In the genomic region with DNA sequence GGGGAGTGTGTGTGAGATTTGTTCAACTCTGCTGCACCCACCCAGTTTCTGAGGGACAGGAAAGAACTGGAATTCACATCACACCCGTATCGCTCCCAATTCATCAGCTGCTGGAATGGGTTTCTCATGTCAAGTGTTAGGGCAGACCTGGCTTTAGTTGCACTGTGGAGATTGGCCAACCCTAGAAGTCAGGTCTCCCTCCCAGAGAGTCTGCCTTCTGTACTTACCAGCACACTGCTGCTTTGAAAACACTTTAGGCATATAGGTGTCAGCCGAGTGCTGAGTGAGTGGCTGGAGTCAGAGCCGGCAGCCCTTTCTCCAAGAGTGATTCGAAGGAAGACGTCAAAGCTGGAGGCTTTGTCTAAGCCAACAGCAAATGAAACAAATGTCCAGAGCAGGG, we compare ENCODE assay signal across 40 mouse cellular contexts. TPM values are rescaled to one million over a fixed set of nuclear protein-coding genes. Genes with fewer than 3 reads are reported as not detected.
DNase-seq lines count a peak whose midpoint lies in the region; ATAC-seq and TF ChIP-seq lines count a peak whose summit lies in the region.
"Had no signal": no experiment of that assay in that cellular context is flagged by ENCODE, and none has a peak within 500 bp of the region (broad histone marks: within the 10 kb centered on the region; RNA-seq: fewer than 3 reads in every experiment).

No protein-coding gene starts in this region.

- TF ChIP-seq POLR2A in cerebellum, adult 2 months (IDR thresholded peaks at IDR 0.05; ENCODE audit: borderline replicate concordance, insufficient read depth, low read length): no peak

- no peaks in the 10 kb centered on the region for H3K9me3 ChIP-seq in heart, embryonic 14.5 days (ENCODE audit: control insufficient read depth, low read length)
- H3K9me3 ChIP-seq in hindbrain, embryonic 16.5 days (ENCODE audit: control insufficient read depth, low read length): no peaks in the 10 kb centered on the region
- H3K9me3 ChIP-seq: embryonic facial prominence, embryonic 13.5 days; forebrain, embryonic 12.5 days; hindbrain, embryonic 10.5 days; intestine, embryonic 15.5 days; liver, embryonic 13.5 days; midbrain, embryonic 13.5 days; neural tube, embryonic 13.5 days had no signal

- no peak for TF ChIP-seq CTCF in cerebellum, adult 2 months (IDR thresholded peaks at IDR 0.05; ENCODE audit: borderline replicate concordance, insufficient read depth, low read depth, low read length)

- 5% methylated on average over 6 of the region's 6 CpGs for WGBS in cerebellum, adult 2 months
- WGBS in heart, embryonic 14.5 days: 29% methylated on average over 6 of the region's 6 CpGs
- WGBS in hindbrain, embryonic 16.5 days: 80% methylated on average over 6 of the region's 6 CpGs

- no peak overlapping the region for H3K9ac ChIP-seq in heart, embryonic 14.5 days (ENCODE audit: low read length)
- no peak overlapping the region for H3K9ac ChIP-seq in hindbrain, embryonic 16.5 days (ENCODE audit: low read depth, low read length)
- H3K9ac ChIP-seq: embryonic facial prominence, embryonic 13.5 days; forebrain, embryonic 12.5 days; forebrain, postnatal 0 days; intestine, embryonic 15.5 days; liver, embryonic 13.5 days; midbrain, embryonic 13.5 days; neural tube, embryonic 13.5 days had no signal

- peak overlapping the region; percentile 66 for H3K27ac ChIP-seq in cerebellum, adult 2 months (ENCODE audit: insufficient read depth, low read length)
- H3K27ac ChIP-seq in heart, embryonic 14.5 days (replicated peaks in 1 of 2; ENCODE audit: control insufficient read depth in 1 of 2, insufficient read depth in 1 of 2, low read depth in 2 of 2, low read length in 2 of 2): peak overlapping the region; percentile 7 to 24; a peak in 3 of 4 replicates
- no peak overlapping the region for H3K27ac ChIP-seq in hindbrain, embryonic 16.5 days (ENCODE audit: low read depth, low read length)
- H3K27ac ChIP-seq: embryonic facial prominence, embryonic 13.5 days; forebrain, embryonic 12.5 days; hindbrain, embryonic 10.5 days; hindbrain, postnatal 0 days; intestine, embryonic 15.5 days; liver, embryonic 13.5 days; macrophage; midbrain, embryonic 13.5 days; neural tube, embryonic 13.5 days; stomach, postnatal 0 days had no signal

- H3K4me1 ChIP-seq in cerebellum, adult 2 months (ENCODE audit: control insufficient read depth, insufficient read depth, low read length): peaks cover 64% of the 10 kb centered on the region
- H3K4me1 ChIP-seq in heart, embryonic 14.5 days (ENCODE audit: control insufficient read depth in 2 of 2, insufficient read depth in 2 of 2, low read length in 2 of 2): peaks cover 12 to 26% of the 10 kb centered on the region in 2 experiments
- no peaks in the 10 kb centered on the region for H3K4me1 ChIP-seq in hindbrain, embryonic 16.5 days (ENCODE audit: control insufficient read depth, insufficient read depth, low read depth, low read length)
- H3K4me1 ChIP-seq: embryonic facial prominence, embryonic 13.5 days; forebrain, embryonic 12.5 days; hindbrain, embryonic 10.5 days; intestine, embryonic 15.5 days; liver, embryonic 13.5 days; midbrain, embryonic 13.5 days; neural tube, embryonic 13.5 days had no signal

- peak; percentile 70 to 80 for DNase-seq in cerebellum, adult 2 months
- DNase-seq in cerebellum, postnatal 4 days (ENCODE audit: low spot score in 2 of 2): no peak
- DNase-seq in heart, adult 18-20 months: no peak
- peak; percentile 59 for DNase-seq in cerebellum, adult 8-10 months
- DNase-seq in cerebellum, postnatal 25 days: peak; percentile 66 to 74
- no peak for DNase-seq in left cerebral cortex, postnatal 25 days (ENCODE audit: low spot score in 2 of 2)
- DNase-seq: adrenal gland, postnatal 10 days; forebrain, postnatal 0 days; kidney, adult 2 months; kidney, postnatal 4 days; left cerebral cortex, postnatal 4 days; liver, embryonic 13.5 days; lung, adult 18-20 months; lung, postnatal 10 days; right cerebral cortex, postnatal 4 days; thymus, adult 18-20 months; thymus, postnatal 25 days had no signal

- intact Hi-C loops in left cerebral cortex, postnatal 25 days (cut with DNase I): no loop called here

- peak overlapping the region; percentile 37 for H3K4me2 ChIP-seq in heart, embryonic 14.5 days (ENCODE audit: low read length)
- no peak overlapping the region for H3K4me2 ChIP-seq in hindbrain, embryonic 16.5 days (ENCODE audit: low read length)
- H3K4me2 ChIP-seq: embryonic facial prominence, embryonic 13.5 days; forebrain, embryonic 12.5 days; intestine, embryonic 15.5 days; liver, embryonic 13.5 days; midbrain, embryonic 13.5 days; neural tube, embryonic 13.5 days had no signal

- no peaks in the 10 kb centered on the region for H3K36me3 ChIP-seq in heart, embryonic 14.5 days (ENCODE audit: control insufficient read depth, insufficient read depth, low read length)
- H3K36me3 ChIP-seq in hindbrain, embryonic 16.5 days (ENCODE audit: control insufficient read depth, insufficient read depth, low read length): no peaks in the 10 kb centered on the region
- H3K36me3 ChIP-seq: embryonic facial prominence, embryonic 13.5 days; forebrain, embryonic 12.5 days; hindbrain, embryonic 10.5 days; intestine, embryonic 15.5 days; liver, embryonic 13.5 days; midbrain, embryonic 13.5 days; neural tube, embryonic 13.5 days had no signal

- H3K4me3 ChIP-seq in cerebellum, adult 2 months (replicated peaks; ENCODE audit: insufficient read depth, low read depth, low read length): no peak overlapping the region
- H3K4me3 ChIP-seq in heart, embryonic 14.5 days (ENCODE audit: control insufficient read depth in 1 of 2, insufficient read depth in 1 of 2, low read depth in 1 of 2, low read length in 2 of 2): no peak overlapping the region
- H3K4me3 ChIP-seq in hindbrain, embryonic 16.5 days (ENCODE audit: low read length): no peak overlapping the region
- H3K4me3 ChIP-seq: embryonic facial prominence, embryonic 13.5 days; forebrain, embryonic 12.5 days; hindbrain, embryonic 10.5 days; intestine, embryonic 15.5 days; liver, embryonic 13.5 days; midbrain, embryonic 13.5 days; neural tube, embryonic 13.5 days had no signal

- no peaks in the 10 kb centered on the region for H3K27me3 ChIP-seq in cerebellum, adult 2 months (ENCODE audit: control insufficient read depth, insufficient read depth, low read length)
- H3K27me3 ChIP-seq in heart, embryonic 14.5 days (ENCODE audit: control insufficient read depth, insufficient read depth, low read length): no peaks in the 10 kb centered on the region
- no peaks in the 10 kb centered on the region for H3K27me3 ChIP-seq in hindbrain, embryonic 16.5 days (replicated peaks; ENCODE audit: control insufficient read depth, insufficient read depth, low read length)
- H3K27me3 ChIP-seq: forebrain, embryonic 12.5 days; intestine, embryonic 15.5 days; liver, embryonic 13.5 days; midbrain, embryonic 13.5 days; neural tube, embryonic 13.5 days had no signal

- ATAC-seq in heart, embryonic 14.5 days (ENCODE audit: insufficient number of reproducible peaks, insufficient read depth, low FRiP score, low read depth): no peak
- no peak for ATAC-seq in hindbrain, embryonic 16.5 days
- ATAC-seq: forebrain, postnatal 0 days; hindbrain, postnatal 0 days; intestine, embryonic 15.5 days; midbrain, embryonic 13.5 days; Patski had no signal

RNA-seq across cellular contexts. Expression of a gene that starts 10.5 kb away (rescaled TPM):
- not detected in 2 replicates for polyA plus RNA-seq in cerebellum, adult 2 months (2012; rRNA removed)
- polyA plus RNA-seq in heart, embryonic 14.5 days (2014; fragmentation: Nextera tagmentation; extraction: Ambion mirVana): not detected in 2 replicates
- not detected for total RNA-seq in heart, adult 18-20 months (2021)
- total RNA-seq in left cerebral cortex, postnatal 25 days (2021): not detected
- polyA plus RNA-seq in hindbrain, embryonic 16.5 days (2015; fragmentation: Nextera tagmentation; extraction: Ambion mirVana): 0.14 TPM in 1 of 2 replicates, not detected in the other
- total RNA-seq: adrenal gland, postnatal 10 days; common myeloid progenitor, adult 5-6 weeks; forebrain, postnatal 0 days; gastrocnemius, adult 8-10 months; gastrocnemius, postnatal 4 days; hindbrain, postnatal 0 days; layer of hippocampus, adult 8-10 months; layer of hippocampus, postnatal 25 days; left cerebral cortex, adult 8-10 months; left cerebral cortex, postnatal 4 days; megakaryocyte-erythroid progenitor cell, adult 5-6 weeks; MEL had no signal
- polyA plus RNA-seq: embryonic facial prominence, embryonic 13.5 days; forebrain, embryonic 12.5 days; forebrain, postnatal 0 days; hindbrain, embryonic 10.5 days; hindbrain, postnatal 0 days; intestine, embryonic 15.5 days; kidney, adult 2 months; kidney, embryonic 16.5 days; limb, embryonic 14.5 days; liver, embryonic 13.5 days; macrophage; midbrain, embryonic 13.5 days; neural tube, embryonic 13.5 days; spleen, adult 2 months; stomach, postnatal 0 days had no signal

RNA-seq across cellular contexts. Expression of a gene that starts 31.1 kb away (rescaled TPM):
- polyA plus RNA-seq in cerebellum, adult 2 months (2012; rRNA removed): 31.9 and 40.9 TPM in 2 replicates
- 1.2 and 2.5 TPM in 2 replicates for polyA plus RNA-seq in heart, embryonic 14.5 days (2014; fragmentation: Nextera tagmentation; extraction: Ambion mirVana)
- 1 to 10 TPM; 2.4 to 3.6 TPM for total RNA-seq in heart, adult 18-20 months (2021)
- 100 to 1,000 TPM in 1 of 2 experiments, 10 to 100 TPM in 1; 64.8 to 174 TPM for total RNA-seq in left cerebral cortex, postnatal 25 days (2021)
- 10.7 and 11.3 TPM in 2 replicates for polyA plus RNA-seq in hindbrain, embryonic 16.5 days (2015; fragmentation: Nextera tagmentation; extraction: Ambion mirVana)

Comparison
In these comparisons a context has a peak if more than half of its experiments do, and no peak if none do; other contexts are left out.
1. DNase-seq: peak in cerebellum, adult 2 months (2 of 2), cerebellum, adult 8-10 months (single experiment) and cerebellum, postnatal 25 days (2 of 2); none in cerebellum, postnatal 4 days (0 of 2), heart, adult 18-20 months (0 of 2) and left cerebral cortex, postnatal 25 days (0 of 2).